Mouse (Mus musculus): Measurements from ENCODE around the gene Itln1. TPM values are rescaled to one million over a fixed set of nuclear protein-coding genes. Genes with fewer than 3 reads are reported as not detected.

Gene Itln1
- polyA plus RNA-seq, 1 experiment from 2014 or later = not detected

Other genes with a start within 250 kb of the Itln1 start
- 44.9 and 55.6 TPM in 2 replicates for gene Usp21, start 247.3 kb downstream of the Itln1 start, polyA plus RNA-seq (2015; fragmentation: Nextera tagmentation; extraction: Ambion mirVana)
- 83.6 and 85.0 TPM in 2 replicates for gene Ufc1, start 240.3 kb downstream of the Itln1 start, polyA plus RNA-seq (2015; fragmentation: Nextera tagmentation; extraction: Ambion mirVana)
- gene Dedd, start 206.1 kb downstream of the Itln1 start, polyA plus RNA-seq (2015; fragmentation: Nextera tagmentation; extraction: Ambion mirVana) = 33.9 and 37.7 TPM in 2 replicates
- gene Nit1, start 189.6 kb downstream of the Itln1 start, polyA plus RNA-seq (2015; fragmentation: Nextera tagmentation; extraction: Ambion mirVana) = 31.2 and 33.2 TPM in 2 replicates
- gene Pfdn2, start 189.6 kb downstream of the Itln1 start, polyA plus RNA-seq (2015; fragmentation: Nextera tagmentation; extraction: Ambion mirVana) = 77.2 and 91.0 TPM in 2 replicates
- gene Klhdc9, start 174.5 kb downstream of the Itln1 start, polyA plus RNA-seq (2015; fragmentation: Nextera tagmentation; extraction: Ambion mirVana) = 0.63 and 0.75 TPM in 2 replicates
- 0.26 and 1.2 TPM in 2 replicates for gene Nectin4, start 165.2 kb downstream of the Itln1 start, polyA plus RNA-seq (2015; fragmentation: Nextera tagmentation; extraction: Ambion mirVana)
- gene Arhgap30, start 146.3 kb downstream of the Itln1 start, polyA plus RNA-seq (2015; fragmentation: Nextera tagmentation; extraction: Ambion mirVana) = 1.00 and 5.3 TPM in 2 replicates
- 48.7 and 57.5 TPM in 2 replicates for gene Usf1, start 124.0 kb downstream of the Itln1 start, polyA plus RNA-seq (2015; fragmentation: Nextera tagmentation; extraction: Ambion mirVana)
- gene Tstd1, start 116.4 kb downstream of the Itln1 start, polyA plus RNA-seq (2015; fragmentation: Nextera tagmentation; extraction: Ambion mirVana) = 2.7 and 3.1 TPM in 2 replicates
- gene F11r, start 97.8 kb downstream of the Itln1 start, polyA plus RNA-seq (2015; fragmentation: Nextera tagmentation; extraction: Ambion mirVana) = 63.5 and 66.2 TPM in 2 replicates
- 15.4 and 17.4 TPM in 2 replicates for gene Alyref2, start 31.8 kb downstream of the Itln1 start, polyA plus RNA-seq (2015; fragmentation: Nextera tagmentation; extraction: Ambion mirVana)
- gene Cd244a, start 23.9 kb upstream of the Itln1 start, polyA plus RNA-seq (2015; fragmentation: Nextera tagmentation; extraction: Ambion mirVana) = 0.34 and 1.4 TPM in 2 replicates
- gene Ly9, start 72.1 kb upstream of the Itln1 start, polyA plus RNA-seq (2015; fragmentation: Nextera tagmentation; extraction: Ambion mirVana) = 0.35 and 1.1 TPM in 2 replicates
- gene Slamf7, start 117.7 kb upstream of the Itln1 start, polyA plus RNA-seq (2015; fragmentation: Nextera tagmentation; extraction: Ambion mirVana) = 0.09 and 0.66 TPM in 2 replicates
- gene Cd48, start 146.7 kb upstream of the Itln1 start, polyA plus RNA-seq (2015; fragmentation: Nextera tagmentation; extraction: Ambion mirVana) = 2.4 and 9.6 TPM in 2 replicates
- gene Slamf1, start 231.8 kb upstream of the Itln1 start, polyA plus RNA-seq (2015; fragmentation: Nextera tagmentation; extraction: Ambion mirVana) = 0.39 and 0.47 TPM in 2 replicates